Mouse (Mus musculus) cerebellum, adult (tissue): ENCODE results near the gene Tnfrsf13b.
A peak's percentile ranks its signal among the peaks of the same experiment; 100 is the strongest.

ENCODE experiments used
- ATAC-seq: cut with Nextera tagmentation; 2 replicates; pipeline ENCODE4 v1.9.2; 2017; ENCODE audit warnings: mild to moderate bottlenecking, moderate library complexity, mixed read lengths; ENCODE audit not compliant: insufficient number of reproducible peaks, low FRiP score, low TSS enrichment

Tnfrsf13b gene

DNA sequence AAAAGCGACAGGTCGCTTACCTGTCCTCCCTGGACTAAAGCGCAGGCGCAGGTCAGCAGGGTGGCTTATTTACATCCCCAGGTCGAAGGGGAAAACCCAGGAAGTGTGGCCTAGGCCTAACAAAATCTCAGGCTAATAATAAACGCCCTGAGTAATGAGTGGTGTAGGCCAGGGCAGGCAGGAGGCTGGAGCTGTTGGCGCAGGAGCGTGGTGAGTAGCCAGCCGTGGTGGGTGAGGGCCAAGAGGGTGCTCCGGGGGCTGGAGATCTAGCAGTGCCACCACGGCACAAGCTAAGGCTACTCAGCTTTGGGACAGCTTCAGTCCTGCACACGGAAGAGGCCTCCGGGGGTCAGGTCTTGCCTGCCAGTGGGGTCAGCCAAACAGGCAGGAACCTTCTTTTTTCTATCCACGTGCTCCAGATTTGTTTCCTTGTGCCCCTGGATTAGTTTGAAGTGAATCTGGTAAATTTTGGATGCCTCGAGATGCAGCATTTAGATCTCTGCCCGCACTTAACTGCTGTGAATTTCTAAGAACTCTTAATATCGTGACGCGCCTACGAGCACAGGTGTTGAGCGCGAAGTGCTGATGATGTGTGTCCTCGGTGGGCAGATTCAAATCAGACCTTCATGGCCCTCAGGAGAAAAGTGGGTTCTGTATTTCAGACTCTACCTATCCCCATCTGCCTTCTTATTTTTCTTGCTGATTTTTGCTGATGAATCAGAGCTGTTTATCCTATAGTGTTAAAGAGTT, at the start of gene Tnfrsf13b:
Gene Tnfrsf13b (plus strand): TSS at position 150 of the 750 bp plus-strand sequence.
- ATAC-seq: no peak

DNA sequence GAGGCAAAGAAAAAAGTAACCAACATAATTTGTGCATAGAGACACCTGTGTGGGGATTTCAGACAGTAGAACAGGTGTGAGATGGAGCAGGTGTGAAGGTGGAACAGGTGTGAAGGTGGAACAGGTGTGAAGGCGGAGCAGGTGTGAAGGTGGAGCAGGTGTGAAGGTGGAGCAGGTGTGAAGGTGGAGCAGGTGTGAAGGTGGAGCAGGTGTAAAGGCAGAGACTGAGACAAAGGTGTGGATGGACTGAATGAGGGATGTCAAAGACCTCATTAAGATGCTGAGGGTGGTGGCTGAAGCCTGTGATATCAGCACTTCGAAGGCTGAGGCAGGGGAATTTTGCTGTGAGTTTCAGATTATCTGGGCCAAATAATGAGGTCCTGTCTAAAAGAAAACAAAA, 44.9 kb upstream of the Tnfrsf13b start:
- ATAC-seq: no peak

DNA sequence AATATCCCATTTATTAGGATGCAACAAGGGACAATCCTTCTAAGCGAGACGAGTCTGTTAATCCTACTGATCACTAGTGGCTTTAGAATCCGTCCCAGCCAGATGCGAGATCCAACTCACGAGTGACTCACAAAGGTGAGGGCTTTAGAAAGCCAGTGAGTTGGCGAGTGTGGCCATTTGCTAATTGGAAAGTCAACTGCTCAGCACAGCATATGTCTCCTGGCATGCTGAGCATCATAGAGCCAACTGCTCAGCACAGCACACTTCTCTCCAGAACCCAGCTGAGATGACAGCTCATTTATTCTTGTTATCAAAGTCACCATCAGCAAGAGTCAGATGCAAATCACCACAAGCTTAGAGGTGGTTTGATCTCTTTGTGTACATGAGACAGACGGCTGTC, 36.4 kb upstream of the Tnfrsf13b start:
- ATAC-seq: peak; percentile 74; the same call in 1 of the 2 replicates

DNA sequence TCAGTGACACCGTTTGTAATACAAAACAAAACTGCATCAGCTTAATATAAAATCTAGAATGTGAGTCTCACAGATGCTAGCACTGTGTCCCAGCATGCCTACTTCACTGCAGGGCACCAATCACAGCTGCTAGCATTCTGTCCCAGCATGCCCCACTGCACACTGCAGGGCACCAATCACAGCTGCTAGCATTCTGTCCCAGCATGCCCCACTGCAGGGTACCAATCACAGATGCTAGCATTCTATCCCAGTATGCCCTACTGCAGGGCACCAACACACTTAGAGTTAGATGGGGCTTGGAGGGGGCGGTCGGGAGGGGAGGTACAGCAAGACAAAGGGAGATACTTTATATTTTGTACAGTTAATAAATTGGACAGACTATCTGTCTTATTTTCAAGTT, 35.4 kb upstream of the Tnfrsf13b start:
- no peak for ATAC-seq

DNA sequence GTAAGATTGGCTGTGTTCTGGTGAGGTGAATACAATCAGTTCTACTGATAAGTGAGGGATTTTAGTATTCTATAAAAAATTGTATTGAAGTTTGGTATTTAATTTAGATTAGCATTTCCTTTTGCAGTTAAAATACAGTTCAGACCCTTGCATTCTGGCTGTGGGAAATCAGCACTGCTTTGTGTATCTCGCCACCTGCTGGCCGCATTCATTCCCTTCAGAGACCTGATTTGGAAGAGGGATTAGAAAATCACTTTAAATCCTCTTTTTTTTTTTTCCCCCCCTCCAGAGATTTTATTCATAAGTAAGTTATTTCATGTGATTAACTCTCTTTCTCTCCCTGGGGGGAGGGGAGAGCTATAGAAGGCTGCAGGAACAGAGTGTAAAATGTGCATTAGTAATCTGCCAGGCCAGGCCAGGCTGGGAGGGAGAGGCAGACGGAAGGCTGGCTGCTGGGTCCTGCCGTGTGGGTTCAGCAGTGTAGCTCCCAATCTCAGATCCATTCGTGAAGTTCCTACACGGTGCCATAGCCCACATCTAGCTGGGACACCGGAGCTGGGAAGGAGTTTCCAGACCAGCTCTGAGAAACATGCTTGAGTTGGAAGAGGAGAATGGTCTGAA, 34.8 kb upstream of the Tnfrsf13b start:
- ATAC-seq: no peak; the same call in 1 of the 2 replicates

DNA sequence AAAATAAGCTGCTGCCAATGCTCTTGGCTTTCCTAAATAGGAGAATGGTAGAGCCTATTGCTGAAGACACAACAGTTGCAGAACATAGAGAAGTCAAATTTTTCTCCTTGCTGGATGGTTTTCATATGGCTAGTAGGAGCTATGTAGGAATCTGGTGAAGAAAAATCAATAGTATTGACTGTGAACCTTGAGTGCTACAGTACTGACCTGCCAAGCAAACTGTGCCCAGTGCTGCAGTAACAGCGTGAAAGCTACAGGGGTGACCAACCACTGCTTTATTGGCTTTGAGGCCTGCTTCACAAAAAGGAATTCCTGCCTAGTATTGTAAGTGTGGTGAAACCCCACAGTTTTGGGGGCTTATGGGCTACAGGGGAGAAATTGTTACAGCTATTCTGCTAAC, 28.5 kb upstream of the Tnfrsf13b start:
- ATAC-seq: no peak

DNA sequence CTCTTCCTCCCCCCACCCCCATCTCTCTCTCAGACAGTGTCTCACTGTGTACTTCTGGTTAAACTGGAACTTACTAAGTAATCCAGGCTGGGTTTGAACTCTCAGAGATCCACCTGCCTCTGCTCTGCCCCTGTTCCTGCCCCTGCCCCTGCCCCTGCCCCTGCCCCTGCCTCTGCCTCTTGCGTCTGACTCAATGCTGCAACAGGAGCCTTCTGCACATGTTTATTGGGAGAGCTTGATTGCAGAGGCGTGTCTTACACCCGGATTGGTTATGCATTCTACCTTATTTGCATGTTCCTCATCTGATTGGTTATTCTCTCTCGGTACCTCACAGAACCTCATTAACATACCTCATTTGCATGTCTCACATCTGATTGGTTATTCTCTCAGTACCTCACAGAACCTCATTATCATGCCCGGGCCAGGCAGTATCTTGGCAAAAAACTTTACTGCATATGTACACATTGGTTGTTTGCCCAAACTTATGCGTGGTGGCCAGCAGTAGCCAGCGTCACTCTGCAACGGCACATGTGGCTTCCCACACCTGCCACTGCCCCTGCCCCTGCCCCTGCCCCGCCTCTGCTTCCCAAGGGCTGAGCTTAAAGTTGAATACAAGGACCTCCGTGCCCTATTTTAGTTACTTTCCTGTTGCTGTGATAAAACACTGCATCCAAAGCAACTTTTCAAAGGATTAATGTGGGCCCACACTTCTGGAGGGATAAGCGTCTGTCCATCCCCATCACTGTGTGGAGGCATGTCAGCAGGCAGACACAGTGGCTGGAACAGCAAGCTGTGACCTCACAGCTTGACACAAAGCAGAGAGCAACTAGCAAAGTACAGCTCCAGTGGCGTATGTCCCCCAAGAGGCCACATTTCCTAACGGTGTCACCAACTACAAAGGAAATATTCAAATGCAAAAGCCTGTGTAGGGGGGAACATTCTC, 23.9 kb upstream of the Tnfrsf13b start:
- ATAC-seq: no peak

DNA sequence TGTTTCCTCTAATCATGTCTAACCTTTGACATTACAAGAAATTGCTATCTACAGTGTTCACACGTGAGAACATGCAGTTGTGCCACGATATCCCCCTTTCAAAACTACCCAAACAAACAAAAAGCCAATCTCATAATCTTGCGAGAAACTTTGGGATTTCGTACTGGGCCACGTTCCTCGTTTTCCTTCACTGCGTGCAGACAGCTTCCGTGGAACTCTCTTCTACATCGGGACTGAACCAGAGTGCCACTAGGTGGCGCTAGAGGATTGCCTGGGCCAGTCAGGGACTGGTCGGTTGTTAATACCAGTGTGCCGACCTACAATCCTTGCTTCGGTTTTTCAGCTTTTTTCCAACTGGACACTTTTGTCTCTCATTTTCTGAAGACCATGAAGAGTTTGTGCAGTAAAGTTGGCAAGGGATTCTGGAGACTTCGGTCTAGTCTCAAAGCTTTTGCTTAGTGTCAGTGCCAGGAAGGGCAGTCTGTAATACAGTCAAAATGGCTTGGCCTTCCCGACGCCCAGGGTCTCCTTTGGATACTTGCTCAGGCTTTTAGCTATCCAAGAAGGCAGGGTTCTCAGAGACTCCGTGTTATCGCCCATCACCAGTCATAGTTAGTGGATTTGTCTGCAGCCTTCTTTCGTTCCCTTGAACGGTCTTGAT, 22.2 kb upstream of the Tnfrsf13b start:
- peak; percentile 76; the same call in 1 of the 2 replicates for ATAC-seq

DNA sequence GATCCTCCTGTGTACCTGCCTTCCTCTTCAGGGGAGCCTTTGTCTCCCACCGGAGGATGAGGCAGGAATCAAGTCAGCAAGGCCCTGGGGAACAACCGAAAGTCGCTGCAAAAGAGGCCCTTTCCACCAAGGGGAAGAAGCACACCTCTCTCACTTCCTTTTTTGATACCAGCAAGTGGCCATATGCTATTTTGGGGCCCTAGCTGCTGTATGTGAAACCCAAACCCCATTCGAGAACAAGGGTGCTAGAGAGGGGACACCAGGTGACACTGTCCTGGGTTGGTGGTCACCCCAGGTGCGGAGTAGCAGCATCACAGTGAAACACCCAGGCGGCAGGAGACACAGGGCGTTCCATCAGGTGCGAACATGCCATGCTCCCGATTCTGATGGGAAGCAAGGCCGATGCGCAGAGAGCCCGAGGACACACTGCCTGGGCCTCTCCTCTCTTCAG, 17.6 kb upstream of the Tnfrsf13b start:
- no peak for ATAC-seq

DNA sequence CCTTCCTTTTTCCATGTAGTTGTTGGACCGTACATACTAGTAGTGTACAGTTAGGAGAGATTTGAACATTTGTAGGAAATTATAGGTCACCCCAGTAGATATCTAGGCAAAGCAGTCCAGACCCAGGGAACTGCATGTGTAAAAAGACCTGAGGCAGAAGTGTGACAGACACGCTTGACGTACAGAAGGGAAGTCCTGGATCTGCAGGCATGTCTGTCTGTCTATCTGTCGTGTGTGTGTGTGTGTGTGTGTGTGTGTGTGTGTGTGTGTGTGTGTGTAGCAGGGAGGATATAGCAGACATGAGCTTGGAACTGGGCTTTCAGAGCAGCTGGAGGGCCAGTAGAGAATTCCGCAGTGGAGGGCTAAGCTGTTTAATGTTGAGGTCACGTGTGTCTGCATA, 16.8 kb upstream of the Tnfrsf13b start:
- no peak for ATAC-seq

DNA sequence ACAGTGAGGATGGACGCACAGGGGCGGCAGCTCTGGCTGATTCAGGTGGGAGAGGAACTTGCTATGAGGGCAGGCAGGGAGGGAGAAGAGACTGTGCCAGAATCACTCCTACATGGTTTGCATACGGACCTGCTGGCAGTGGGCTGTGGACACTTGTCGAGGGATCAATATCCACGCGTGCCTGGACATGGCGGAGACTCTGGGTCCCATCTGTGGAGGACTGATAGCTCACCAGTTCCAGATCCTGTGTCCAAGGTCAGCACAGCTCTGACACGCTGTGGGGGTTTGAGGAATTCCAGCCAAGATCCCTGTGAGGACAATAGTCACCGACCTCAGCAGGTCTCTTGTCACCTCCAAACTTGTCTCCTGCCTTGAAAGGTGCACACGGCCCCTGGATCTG, 16.4 kb upstream of the Tnfrsf13b start:
- ATAC-seq: no peak

DNA sequence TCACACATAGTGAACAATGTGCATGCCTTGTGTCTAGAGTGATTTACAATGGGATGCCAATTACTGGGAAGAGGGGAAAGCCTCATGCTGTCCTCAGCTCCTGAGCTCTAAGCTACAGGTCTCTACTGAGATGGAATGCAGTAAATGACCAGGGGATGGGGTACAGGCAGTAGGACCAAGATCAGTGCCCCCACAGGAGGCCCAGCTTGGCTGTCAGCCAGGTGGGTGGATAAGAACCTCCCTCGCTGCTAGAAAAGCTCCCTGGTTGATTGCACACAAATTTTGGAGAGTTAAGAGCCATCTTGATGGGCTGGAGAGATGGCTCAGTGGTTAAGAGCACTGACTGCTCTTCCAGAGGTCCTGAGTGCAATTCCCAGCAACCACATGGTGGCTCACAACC, 15.6 kb upstream of the Tnfrsf13b start:
- no peak for ATAC-seq

DNA sequence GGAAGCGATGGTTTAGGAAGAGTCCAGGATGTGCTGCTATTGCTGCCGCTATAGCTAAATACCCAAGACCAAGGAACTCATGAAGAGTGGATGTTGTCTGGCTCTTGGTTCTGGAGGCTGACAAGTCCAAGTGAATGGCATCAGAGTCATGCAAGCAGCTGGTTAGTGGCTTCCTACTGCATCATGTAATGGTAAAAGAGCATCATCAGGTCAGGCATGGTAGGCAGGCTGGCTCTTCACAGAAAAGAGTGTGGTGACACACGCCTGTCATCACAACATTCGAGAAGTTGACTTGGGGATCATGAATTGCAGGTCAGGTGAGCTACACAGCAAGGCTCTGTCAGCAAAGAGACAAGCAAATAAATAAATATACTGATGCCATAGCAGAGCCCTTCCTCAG, 15.1 kb upstream of the Tnfrsf13b start:
- ATAC-seq: no peak

DNA sequence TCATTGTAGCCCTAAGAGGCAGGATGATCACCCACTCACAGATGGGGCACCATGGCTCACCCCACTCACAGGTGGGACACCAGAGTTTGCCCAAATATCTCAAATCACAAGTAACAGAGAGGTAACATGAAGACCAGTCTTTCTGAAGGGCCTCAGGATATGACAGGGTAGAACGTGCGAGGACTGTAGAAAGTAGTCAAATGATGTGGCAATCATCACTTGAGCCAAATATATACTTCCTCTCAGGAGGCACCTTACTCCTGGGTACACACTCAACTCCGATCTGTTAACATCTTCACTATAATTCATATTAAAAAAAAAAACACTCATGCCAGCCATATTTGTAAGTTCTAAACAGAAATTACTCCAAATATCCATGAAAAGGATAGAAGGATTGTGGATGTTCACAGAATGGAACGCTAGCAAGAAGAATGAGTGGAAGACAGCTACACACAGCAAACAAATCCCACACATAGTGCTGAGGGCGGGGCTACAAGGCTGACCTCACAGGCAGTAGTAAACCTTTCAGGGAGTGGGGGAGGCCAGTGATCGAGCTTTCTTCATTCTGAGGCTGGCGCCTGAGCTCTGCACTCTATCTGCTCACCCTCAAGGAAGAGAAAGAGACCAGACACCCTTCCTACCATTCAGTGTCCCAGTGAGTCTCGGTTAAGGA, 14.1 kb upstream of the Tnfrsf13b start:
- ATAC-seq: no peak

DNA sequence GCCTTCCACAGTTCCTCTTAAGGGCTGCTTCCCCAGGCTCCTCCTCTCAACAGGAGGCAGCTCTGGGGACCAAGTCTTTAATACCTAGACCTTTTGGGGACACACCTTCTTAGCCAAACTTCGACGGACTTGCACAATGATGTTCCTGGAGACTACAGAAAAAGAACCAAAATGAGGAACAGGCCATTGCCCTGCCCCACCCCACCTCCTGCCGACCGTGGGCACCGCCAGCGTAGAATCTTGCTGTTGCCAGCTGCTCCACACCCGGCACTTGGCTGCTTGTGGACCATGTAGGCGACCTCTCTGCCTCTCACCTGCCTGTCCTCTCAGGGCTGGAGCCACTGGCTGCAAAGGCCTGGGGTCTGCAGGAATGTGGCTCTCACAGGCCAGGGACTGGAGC, 10.3 kb upstream of the Tnfrsf13b start:
- ATAC-seq: no peak

DNA sequence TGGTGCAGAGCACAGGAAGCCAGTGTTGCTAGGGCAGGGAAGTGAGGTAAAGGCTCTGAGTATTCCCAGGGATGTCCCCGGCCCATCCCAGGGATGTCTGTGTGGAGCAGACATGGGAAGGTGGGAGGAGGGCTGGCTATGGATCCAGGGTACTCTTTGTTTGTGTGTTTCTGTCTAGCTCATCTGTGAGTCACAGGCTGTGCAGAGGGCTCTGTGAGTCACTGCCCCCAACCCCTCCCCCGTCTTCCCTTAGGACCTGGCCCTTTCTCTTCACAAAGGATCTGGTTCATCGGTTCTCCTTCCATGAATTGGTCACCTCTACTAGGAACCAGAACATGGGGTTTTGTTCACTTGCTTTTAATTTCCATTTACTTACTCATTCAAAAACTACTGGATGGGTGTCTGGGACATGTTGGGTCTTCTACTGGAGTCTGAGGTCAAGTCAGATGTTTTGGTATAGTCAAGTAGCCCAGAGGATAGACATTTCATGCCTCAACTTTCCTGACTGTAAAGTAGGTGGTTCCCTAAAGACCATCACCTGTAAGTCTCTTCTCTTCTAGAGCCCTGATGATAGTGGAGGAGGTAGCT, 6.5 kb upstream of the Tnfrsf13b start:
- no peak for ATAC-seq

DNA sequence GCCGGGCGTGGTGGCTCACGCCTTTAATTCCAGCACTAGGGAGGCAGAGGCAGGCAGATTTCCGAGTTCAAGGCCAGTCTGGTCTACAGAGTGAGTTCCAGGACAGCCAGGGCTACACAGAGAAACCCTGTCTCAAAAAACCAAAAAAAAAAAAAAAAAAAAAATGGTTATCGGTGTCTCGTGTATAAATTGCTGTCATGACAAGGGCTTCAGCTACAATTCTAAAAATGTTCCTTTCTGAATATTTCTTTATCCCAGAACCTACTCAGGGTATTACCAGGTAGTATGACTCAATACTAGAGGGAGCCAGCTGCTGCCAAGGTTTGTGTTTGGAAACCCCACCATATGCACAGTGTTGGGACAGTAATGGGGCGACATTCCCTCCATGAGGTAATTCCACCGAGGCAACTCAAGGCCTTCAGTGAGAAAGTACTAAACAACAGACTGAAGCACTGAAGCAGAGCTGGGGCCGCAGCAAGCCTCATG, 4.2 kb upstream of the Tnfrsf13b start:
- ATAC-seq: no peak

DNA sequence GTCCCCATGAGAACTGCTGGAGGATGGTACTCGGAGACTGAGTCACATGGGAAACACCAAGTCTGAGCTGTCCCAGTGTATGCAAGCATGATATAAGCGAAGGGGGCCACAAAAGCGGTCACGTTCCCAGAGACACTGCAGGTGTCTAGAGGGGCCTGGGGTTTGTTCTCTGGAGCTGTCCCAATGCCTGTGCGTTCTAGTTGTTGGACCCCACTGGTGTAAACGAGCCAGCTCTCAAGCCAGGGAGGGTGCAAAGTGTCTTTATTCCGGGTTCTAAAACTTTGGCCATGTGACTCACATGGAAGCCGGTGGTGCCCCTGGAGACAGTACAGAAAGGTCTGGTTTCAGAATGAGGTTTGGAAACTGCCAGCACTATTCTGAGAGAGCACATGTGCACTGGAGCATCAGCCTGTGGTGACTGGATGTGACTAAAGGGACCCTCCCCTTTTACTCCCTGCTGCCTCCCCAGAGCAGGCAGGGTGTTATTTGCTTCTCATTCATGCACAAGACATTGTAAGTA, 3.7 kb upstream of the Tnfrsf13b start:
- ATAC-seq: no peak

DNA sequence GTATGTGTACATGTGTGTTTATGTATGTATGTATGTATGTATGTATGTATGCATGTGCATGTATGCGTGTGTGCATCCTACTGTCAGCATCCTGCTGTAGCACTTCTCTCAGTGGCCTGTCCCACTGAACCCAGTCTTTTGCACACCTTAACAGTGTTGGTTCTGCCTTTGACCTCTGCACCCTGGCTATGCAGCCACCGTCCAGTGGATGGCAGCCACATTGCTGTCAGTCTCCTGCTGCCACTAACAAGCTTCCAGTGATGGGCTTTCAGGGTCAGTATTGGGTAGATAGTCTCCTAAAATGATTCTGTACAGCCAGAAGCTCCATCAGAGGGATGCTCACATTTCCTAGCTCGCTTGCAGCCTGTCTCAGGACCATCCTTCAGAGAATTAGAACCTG, 2.7 kb upstream of the Tnfrsf13b start:
- no peak for ATAC-seq
